Mouse (Mus musculus): ENCODE results near the gene Phf12.
"Not testable (repeated sequence)": the region's sequence is repeated elsewhere in the genome, so short reads cannot be mapped to it uniquely, and the experiment has no call there.

The Phf12 gene

DNA sequence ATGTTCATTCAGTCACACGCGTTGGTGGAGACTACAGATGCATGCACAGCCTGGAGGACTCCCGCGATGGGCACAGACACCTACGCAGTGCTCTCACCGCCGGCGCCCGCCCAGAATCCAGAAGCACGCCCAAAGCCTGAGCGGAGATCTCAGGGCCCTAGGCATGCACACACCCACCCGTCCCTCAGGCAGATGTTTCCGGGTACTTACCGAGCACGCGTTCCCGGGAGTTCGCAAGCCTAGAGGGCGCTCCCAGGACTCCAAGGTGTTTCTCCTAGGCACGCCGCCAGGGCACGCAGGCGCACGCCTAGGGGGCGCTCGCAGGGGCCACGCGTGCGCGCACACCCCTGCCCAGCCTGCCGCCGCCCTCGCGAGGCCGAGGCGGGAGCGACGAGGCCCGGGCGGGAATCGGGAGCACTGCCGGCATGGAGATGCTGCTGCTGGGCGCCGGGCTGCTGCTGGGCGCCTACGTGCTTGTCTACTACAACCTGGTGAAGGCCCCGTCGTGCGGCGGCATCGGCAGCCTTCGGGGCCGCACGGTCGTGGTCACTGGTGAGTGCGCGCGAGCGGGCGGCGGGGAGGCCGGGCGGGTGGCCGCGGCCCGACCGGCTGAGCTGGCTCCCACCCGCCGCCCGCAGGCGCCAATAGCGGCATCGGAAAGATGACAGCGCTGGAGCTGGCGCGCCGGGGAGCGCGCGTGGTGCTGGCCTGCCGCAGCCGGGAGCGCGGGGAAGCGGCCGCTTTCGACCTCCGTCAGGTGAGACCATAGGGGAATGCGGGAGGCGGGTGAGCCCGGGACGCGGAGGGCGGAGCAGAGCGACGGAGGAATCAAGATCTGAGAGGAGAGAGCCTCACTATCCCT lies 49.6 kb downstream of the Phf12 start, which contains the start of gene Dhrs13:
TSS of gene Dhrs13 (plus strand) at position 334 of the 862 bp plus-strand sequence.
- DNase-seq (ENCODE audit: low read depth, low spot score), result peak; percentile 95

DNA sequence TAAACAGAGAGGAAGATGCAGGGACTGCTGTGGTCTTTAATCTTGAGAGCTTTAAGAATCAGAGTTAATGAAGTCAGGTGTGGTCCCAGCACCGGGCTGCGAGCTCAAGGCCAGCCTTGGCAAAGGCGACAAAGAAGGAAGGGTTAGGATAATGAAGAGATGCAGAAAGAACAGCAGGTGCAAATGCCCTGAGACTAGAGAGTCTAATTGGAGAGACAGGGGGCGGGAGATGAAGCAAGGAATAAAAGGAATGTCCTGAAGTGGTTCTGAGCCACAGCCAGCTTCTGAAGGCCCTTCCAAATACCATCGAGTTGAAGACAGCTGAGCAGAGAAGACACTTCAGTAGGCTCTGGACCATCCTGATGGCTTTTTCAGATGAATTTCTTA lies 50.2 kb downstream of the Phf12 start:
- no peak for DNase-seq (ENCODE audit: low read depth, low spot score)

DNA sequence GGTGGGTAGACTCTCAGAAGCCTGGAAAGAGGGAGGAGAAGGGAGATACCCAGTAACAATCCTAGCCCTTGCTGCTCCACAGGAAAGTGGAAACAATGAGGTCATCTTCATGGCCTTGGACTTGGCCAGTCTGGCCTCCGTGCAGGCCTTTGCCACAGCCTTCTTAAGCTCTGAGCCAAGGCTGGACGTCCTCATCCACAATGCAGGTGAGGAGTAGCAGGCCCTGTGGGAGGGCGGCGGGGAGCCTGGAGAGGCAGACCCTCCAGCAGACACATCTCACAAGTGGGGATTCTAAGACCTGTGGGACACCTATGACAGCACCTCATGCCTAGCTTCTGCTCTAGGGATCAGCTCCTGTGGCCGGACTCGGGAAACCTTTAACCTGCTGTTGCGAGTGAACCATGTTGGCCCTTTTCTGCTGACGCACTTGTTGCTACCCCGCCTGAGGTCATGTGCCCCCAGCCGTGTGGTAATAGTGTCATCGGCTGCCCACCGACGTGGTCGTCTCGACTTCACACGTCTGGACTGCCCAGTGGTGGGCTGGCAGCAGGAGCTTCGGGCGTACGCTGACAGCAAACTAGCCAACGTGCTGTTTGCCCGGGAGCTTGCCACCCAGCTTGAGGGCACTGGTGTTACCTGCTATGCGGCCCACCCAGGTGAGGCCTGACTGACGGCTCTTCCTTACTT lies 51.5 kb downstream of the Phf12 start:
- DNase-seq (ENCODE audit: low read depth, low spot score), result no peak

DNA sequence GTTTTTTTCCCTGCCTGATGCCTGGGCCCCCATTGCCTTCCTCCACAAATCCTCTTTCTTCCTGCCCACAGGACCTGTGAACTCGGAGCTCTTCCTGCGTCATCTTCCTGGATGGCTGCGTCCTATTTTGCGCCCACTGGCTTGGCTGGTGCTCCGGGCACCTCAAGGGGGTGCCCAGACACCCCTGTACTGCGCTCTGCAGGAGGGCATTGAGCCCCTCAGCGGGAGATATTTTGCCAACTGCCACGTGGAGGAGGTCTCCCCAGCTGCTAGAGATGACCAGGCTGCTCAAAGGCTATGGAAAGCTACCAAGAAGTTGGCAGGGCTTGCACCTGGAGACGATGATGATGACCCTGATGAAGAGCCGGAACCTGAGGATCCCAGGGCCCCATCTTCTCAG lies 54.2 kb downstream of the Phf12 start:
- no peak for DNase-seq (ENCODE audit: low read depth, low spot score)

DNA sequence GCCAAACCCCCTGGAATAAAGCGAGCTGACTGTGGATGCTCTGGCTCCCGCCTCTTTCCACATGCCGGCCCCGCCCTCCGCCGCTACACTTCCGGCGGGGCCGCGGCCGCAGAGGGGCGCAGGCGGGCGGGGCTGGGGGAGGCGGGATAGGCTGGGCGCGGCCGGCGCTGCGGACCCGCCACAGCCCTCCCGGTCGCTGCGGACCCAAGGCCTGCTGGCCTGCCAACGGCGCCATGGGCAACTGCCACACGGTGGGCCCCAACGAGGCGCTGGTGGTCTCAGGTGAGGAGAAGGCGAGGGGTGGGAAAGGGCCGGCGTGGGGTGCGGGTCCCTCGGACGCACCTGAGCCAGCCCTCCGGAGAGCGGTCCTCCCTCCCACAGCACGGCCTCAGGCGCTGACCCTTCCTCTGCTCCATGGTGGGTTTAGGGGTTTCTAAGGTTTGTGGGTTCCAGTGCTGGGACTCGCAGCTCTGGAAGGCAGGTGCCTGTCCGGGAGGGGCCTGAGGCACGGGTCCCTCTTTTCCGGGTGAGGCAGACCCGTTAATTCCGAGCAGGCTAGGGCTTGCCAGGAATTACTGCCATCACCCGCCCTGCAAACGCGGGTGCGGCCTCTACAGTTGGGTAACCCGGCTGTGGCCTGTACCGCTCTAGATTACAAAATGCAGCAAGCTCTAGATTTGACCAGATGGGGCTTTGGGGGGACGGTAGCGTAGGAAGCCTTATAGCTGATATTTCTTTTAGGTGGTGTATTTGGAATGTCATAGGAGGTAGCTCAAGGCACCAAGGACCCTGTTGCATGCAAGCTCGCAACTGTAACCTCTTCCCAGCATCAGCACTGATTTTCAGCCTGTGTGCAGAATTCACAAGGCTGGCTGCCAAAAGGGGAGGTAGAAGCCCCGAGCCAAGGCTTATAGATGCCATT lies 55.5 kb downstream of the Phf12 start, which contains the start of gene Flot2:
TSS of gene Flot2 (plus strand) at position 101 of the 922 bp plus-strand sequence.
- peak; percentile 52 for DNase-seq (ENCODE audit: low read depth, low spot score)

DNA sequence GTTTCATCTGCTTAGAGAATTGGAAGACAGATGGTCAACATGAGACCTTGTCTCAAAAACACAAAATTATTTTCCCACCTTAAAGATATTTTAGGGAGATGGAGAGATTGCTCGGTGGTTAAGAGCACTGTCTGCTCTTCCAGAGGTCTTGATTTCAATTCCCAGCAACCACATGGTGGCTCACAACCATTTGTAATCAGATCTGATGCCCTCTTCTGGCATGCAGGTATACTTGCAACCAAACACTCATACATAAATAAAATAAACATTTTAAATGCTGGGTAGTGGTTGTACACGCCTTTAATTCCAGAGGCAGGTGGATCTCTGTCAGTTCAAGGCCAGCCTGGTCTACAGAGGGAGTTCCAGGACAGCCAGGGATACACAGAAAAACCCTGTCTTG lies 58.3 kb downstream of the Phf12 start:
- DNase-seq (ENCODE audit: low read depth, low spot score), result no peak

DNA sequence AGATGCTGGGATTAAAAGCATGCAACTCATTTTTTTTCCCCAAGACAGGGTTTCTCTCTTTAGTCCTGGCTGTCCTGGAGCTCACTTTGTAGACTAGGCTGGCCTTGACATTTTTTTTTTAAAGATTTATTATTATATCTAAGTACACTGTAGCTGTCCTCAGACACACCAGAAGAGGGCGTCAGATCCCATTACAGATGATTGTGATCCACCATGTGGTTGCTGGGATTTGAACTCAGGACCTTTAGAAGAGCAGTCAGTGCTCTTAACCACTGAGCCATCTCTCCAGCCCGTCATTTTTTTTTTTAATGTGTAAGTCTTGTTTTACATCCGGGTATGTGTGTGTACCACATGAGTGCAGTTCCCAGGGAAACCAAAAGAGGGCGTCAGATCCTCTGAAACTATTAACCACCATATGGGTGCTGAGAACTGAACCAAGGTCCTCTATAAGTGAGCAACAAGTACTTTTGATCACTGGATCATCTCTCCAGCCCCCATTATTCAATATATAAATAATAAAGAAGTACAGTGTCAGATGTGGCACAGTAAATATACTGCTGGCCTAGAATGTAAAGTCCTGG lies 59.8 kb downstream of the Phf12 start:
- not testable (repeated sequence) for DNase-seq (ENCODE audit: low read depth, low spot score)

DNA sequence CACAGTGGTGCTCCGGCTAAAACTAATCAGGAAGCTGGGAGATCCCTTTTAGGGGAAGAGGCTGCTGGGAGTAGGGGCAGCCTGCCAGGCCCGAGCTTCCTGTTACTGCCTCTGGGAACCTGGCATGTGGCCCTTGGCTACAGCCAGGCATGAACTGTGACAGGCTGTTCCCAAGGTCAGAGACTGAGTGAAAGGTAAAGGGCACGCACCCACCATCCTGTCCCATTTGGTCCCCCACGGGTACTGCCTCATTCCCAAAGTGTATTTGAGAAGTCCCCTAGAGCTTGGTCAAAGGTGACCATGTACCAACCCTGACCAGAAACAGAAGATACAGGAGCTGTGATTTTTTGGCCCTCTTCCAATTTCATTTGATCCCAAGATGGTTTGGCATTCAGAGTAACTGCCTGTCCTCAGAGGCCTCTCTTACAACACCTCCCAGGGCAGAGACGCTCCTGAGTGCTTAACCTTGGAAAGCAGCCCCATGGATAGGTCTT lies 62.3 kb downstream of the Phf12 start:
- no peak for DNase-seq (ENCODE audit: low read depth, low spot score)

DNA sequence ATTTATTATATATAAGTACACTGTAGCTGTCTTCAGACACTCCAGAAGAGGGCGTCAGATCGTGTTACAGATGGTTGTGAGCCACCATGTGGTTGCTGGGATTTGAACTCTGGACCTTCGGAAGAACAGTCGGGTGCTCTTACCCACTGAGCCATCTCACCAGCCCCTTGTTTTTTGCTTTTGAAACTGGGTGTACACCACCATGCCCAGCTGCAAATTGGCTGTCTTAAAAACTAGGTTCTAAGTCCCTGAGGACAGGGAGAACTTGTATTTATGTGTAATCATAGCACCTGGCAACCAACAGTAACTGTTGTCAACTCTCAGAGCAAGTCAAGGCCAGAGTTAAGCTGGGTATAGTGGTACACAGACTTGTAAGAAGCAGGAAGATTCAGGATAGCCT lies 66.1 kb downstream of the Phf12 start:
- not testable (repeated sequence) for DNase-seq (ENCODE audit: low read depth, low spot score)

DNA sequence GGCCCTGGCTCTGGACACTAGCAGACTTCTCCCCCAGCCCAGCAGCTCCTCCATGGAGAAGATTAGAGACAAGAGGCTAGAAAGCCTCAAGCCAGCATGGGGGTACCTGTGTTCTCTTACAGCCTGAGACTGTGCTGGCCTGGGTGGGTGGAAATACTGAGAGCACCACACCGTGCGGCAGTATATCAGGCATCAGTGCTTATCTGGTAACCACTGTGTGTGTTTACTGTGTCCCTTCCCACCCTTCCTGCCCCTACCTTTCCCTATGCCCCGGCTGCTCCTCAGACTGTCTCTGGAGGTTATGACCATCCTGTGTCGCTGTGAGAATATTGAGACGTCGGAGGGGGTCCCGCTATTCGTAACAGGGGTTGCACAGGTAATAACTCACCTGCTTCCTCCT lies 70.5 kb downstream of the Phf12 start:
- DNase-seq (ENCODE audit: low read depth, low spot score), result no peak

DNA sequence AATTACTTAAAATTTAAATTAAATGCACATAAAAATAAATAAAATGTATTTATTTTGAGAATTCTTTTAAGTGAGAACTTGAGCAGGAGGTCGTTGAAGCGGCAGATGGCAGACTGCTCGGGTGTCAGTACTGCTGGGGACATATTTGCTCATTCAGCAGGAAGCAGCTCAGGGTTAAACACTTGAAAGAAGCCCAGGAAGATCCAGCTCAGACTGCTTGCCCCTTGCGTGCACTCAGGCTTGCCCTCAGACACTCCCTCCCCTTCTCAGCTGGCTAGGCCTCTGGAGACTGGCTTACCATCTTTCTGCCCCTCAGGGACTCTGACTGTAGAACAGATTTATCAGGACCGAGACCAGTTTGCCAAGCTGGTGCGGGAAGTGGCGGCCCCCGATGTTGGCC lies 74.4 kb downstream of the Phf12 start:
- no peak for DNase-seq (ENCODE audit: low read depth, low spot score)

DNA sequence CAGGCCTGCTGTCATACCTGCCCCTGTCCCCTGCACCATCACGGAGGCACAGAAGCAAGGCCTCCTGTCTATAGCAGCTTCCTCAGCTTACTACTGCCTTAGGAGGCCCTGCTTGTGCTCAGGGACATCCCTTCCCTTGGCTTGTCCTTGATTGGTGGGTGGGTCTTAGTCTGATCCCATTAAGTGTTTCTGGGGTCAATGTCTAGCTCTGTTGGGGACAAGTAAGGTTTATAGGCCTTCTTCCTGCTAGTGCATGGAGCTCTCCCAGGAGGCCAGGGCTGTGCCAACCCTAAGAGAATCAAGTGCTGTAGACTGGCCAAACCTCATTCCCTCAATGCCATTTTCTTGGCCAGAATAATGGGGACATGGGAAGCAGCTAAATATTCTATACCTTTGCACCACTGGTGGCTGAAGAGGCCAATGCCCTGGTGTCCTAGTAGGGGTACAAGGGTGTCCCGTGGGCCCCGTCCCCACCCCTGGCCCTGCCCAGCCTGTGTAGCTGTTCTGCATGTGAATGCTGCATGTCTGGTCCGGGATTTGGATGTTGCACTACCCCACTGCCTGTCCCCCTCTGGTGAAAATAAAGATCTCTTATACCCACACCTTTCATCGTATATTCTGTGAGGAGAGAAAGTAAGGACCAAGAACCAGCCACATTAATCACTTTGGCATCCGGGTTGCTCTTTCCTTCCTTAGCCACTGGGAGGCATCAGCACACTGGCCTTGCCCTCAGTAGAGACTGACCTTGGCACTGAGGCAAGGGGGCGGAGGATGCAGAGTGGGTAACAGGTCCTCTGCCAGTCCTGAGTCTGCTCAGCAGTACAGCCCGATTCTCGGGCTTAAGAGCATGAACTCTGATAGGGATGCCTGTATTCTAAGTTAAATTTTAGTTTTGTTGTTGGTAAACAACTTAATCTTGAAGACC lies 77.5 kb downstream of the Phf12 start:
- DNase-seq (ENCODE audit: low read depth, low spot score), result peak; percentile 43

DNA sequence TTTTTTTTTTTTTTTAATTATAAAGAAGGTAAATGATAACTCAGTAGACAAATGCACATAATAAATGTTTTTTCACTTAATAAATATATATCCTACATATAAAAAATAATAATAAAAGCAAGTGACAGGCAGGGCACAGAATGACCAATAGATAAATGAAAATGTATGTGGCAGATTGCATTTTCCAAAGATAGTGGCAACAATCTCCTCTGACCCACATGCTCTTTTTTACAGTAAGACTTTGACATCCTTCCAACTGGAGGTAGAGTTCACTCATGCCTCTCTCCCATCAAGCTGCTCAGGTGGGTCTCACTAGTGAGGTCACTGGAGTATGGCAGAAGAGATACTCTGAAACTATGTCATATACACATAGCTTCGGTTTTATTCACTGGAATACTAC lies 80.0 kb downstream of the Phf12 start:
- DNase-seq (ENCODE audit: low read depth, low spot score), result no peak

DNA sequence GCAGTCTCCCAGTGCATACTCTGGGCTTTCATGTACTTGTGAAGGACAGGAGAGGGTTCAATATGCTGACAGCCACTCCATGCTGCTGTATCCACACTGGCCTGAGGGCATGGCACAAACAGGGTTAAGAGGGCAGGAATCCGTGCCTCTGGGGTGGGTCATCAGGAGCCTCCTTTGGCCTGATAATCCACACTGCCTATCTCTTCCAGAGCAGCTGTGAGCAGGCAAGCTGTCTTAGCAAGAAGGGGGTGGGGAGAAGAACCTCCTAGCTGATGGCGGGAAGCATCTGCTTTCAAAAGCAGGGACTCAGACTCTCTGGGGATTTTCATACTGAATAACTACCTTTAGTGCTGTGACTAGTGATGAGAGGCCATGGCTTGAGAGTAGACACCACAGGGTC lies 83.4 kb downstream of the Phf12 start:
- DNase-seq (ENCODE audit: low read depth, low spot score), result no peak

DNA sequence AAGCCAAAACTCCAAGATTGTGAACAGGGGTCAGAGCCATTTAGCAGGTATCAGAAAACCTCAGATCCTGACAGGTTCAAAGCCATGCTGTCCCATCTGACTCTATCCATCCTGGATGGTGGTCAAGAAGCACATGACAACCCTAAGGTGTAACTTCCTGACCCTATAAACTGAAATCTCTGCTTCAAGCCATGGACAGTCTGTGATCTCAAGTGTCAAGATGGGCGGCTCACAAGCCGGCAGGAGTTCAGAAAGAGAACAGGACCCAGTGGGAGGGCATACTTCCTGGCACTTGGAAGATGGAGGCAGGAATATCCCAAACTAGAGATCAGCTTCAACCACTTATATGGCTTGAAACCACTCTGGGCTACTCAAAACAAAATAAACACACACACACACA lies 84.1 kb downstream of the Phf12 start:
- no peak for DNase-seq (ENCODE audit: low read depth, low spot score)

DNA sequence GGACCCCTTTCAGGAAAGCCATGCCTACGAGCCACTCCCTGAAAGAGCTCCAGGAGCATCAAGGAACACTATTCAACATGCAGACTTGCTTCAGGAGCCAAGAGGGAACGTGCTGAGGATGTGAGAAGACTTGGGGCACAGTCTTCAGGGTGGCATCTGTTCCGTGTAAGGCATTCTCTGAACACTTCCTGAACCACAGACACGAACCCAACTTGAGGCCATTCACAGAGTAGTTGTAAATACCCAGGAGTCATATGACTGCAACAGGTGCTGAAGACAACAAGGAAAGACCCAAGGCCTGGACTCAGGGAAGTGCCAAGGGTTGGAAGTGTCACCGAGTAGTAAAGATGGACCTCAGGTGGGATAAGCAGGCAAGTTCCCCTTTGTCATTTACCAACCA lies 85.0 kb downstream of the Phf12 start:
- DNase-seq (ENCODE audit: low read depth, low spot score), result no peak

DNA sequence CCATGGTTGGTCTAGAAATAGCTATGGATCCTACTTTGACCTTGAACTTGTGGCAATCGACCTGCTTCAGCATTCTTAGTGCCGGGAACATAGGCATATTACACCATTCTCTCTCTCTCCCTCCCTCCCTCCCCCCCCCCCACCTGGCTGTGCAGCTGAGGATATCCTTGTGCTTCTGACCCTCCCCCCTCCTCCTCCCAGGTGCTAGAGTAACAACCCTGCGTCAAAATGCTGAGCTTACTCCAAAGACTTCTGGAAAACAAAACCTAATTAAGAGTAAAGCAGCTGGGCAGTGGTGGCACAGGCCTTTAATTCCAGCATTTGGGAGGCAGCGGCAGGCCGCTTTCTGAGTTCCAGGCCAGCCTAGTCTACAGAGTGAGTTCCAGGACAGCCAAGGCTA lies 86.6 kb downstream of the Phf12 start:
- no peak for DNase-seq (ENCODE audit: low read depth, low spot score)

DNA sequence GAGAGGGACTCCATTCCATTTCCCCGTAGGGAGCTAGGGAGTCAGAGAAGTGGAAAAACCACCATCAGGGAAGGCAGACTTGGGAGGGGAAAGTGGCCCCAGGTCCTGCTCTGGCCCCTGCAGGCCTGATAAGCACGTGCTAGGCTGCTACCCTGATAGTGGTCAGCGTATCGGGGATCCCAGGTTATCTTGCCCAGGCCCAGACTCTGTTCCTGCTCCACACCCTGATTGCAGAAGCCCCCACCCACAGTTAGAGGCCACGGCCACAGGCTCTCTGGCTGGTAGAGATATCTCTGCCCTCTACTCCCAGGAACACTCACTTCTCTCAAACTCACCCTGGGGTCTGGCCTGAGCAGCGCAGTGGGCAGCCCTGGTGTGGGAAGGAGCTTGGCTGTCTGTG lies 87.1 kb downstream of the Phf12 start:
- no peak for DNase-seq (ENCODE audit: low read depth, low spot score)

DNA sequence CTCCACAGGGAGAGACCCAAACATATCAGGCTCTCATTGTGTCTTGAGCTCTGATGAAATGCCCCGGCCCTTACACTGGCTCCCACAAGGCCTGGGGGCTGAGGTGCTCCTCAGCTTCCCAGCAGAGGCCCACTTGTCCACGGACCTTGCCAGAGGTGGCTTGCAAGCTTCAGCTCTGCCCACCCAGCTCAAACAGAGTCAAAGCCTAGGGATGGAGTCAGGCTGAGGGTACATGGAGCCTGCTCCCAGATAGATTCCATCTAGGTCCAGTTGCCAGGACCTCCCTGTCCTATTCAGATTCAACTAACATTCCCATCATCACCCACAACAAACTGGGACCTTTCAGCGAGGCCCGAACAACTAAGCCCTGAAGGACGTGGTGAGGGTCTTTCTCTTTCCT lies 89.4 kb downstream of the Phf12 start:
- no peak for DNase-seq (ENCODE audit: low read depth, low spot score)

DNA sequence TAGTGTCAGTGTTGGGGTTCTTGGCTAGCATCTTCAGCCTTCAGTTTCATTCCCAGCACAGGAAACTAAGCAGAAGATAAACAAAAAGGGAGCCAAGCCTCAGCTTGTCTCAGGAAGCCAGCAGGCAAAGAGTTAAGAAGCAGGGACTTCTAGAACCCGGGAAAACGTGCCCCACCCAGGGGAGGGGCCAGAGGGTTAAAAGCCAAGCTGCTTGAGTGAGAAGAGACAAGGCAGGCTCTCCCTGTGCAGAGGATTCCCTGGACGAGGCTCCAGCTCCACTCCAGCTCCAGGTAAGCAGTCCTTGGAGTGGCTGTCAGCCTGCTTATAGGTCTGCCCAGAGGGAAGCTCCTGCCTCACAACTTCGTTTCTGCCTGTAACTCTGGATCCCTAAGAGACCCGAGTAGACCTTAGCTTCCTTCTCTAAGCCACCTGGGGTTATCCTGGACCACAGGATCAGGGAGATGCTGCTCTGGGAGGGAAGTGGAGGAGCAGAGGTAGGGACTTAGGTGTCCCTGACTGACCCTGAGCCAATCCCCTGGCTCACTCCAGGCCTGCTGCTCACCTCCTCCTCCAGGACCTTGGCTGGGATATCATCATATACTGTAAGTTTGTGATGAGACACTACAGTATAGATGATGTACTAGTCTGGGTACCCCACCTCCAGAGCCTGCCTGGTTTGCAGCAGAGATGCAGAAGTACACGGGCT lies 90.0 kb downstream of the Phf12 start:
- no peak for DNase-seq (ENCODE audit: low read depth, low spot score)

Measured in mesoderm, embryonic 11.5 days (tissue).